Mouse (Mus musculus) E14TG2a.4 (cell line): ENCODE measurements around the gene Golga4.

Experiments
- H3K27me3 ChIP-seq: 2 replicates; pipeline ENCODE4 v1.6.1; 2014; ENCODE audit warnings: low read length, control low read depth; ENCODE audit not compliant: insufficient read depth
- H3K36me3 ChIP-seq: 2 replicates; pipeline ENCODE4 v1.6.1; 2014; ENCODE audit warnings: low read length, control low read depth; ENCODE audit not compliant: insufficient read depth
- H3K4me1 ChIP-seq: replicated peaks from 2 replicates; pipeline ENCODE4 v1.6.1; 2014; ENCODE audit warnings: low read depth, low read length, control low read depth
- H3K4me3 ChIP-seq: replicated peaks from 2 replicates; pipeline ENCODE4 v1.5.1; 2014; ENCODE audit warnings: mild to moderate bottlenecking, low read length
- H3K9me3 ChIP-seq: 2 replicates; pipeline ENCODE4 v1.6.1; 2014; ENCODE audit warnings: low read length, control low read depth
- CTCF ChIP-seq: conservative IDR thresholded peaks from 2 replicates; pipeline ENCODE4 v1.5.1; 2014; ENCODE audit warnings: low read length
- NANOG ChIP-seq: IDR thresholded peaks from 2 replicates; pipeline ENCODE4 v1.6.1; 2014; ENCODE audit warnings: borderline replicate concordance, low read length, mixed read lengths
- POU5F1 ChIP-seq: IDR thresholded peaks from 2 replicates; pipeline ENCODE4 v1.6.1; 2014; ENCODE audit warnings: low read length, borderline replicate concordance

The Golga4 gene

GRCm38 (mm10) chr9:118506020-118506403 is at the start of gene Golga4:
TSS of gene Golga4 (plus strand) at chr9:118506267.
- no peaks in the 10 kb centered on the region for H3K27me3 ChIP-seq
- no peaks in the 10 kb centered on the region for H3K9me3 ChIP-seq
- TF ChIP-seq CTCF = no peak
- no peak for TF ChIP-seq NANOG
- TF ChIP-seq POU5F1 = no peak
- H3K36me3 ChIP-seq = peaks cover 10% of the 10 kb centered on the region; the same call in 1 of the 2 replicates
- peaks cover 48% of the 10 kb centered on the region for H3K4me1 ChIP-seq
- peak within 1 kb of the TSS; percentile 91 for H3K4me3 ChIP-seq

- H3K9me3 ChIP-seq = no peaks in the 10 kb centered on the region
- no peak overlapping the region for H3K4me3 ChIP-seq
- H3K36me3 ChIP-seq = no peaks in the 10 kb centered on the region
- H3K27me3 ChIP-seq = peaks cover 38% of the 10 kb centered on the region
- peaks cover 19% of the 10 kb centered on the region for H3K4me1 ChIP-seq
- TF ChIP-seq CTCF = no peak
- no peak for TF ChIP-seq POU5F1
Observed at GRCm38 (mm10) chr9:118456405-118456804, 49.7 kb upstream of the Golga4 start.

- Histone ChIP-seq H3K36me3 (no peaks in the 10 kb centered on the region), H3K4me1 (peaks cover 24% of the 10 kb centered on the region), H3K9me3 (no peaks in the 10 kb centered on the region), H3K27me3 (peaks cover 36% of the 10 kb centered on the region), H3K4me3 (no peak overlapping the region)
- TF ChIP-seq CTCF (no peak), NANOG (no peak), POU5F1 (no peak)
Observed at GRCm38 (mm10) chr9:118458039-118458438, 48.0 kb upstream of the Golga4 start.

- peaks cover 29% of the 10 kb centered on the region for H3K27me3 ChIP-seq
- TF ChIP-seq NANOG (no peak), POU5F1 (no peak), CTCF (no peak)
- H3K9me3 ChIP-seq = no peaks in the 10 kb centered on the region
- peaks cover 17% of the 10 kb centered on the region for H3K4me1 ChIP-seq
- no peaks in the 10 kb centered on the region for H3K36me3 ChIP-seq
- H3K4me3 ChIP-seq = no peak overlapping the region
Observed at GRCm38 (mm10) chr9:118464031-118464430, 42.0 kb upstream of the Golga4 start.

GRCm38 (mm10) chr9:118468301-118468700 is 37.8 kb upstream of the Golga4 start:
- no peaks in the 10 kb centered on the region for H3K9me3 ChIP-seq
- peak overlapping the region; percentile 37 for H3K4me3 ChIP-seq
- H3K27me3 ChIP-seq = peaks cover 51% of the 10 kb centered on the region
- no peaks in the 10 kb centered on the region for H3K36me3 ChIP-seq
- TF ChIP-seq CTCF = no peak
- TF ChIP-seq NANOG = no peak
- TF ChIP-seq POU5F1 = no peak
- H3K4me1 ChIP-seq = peaks cover 37% of the 10 kb centered on the region

GRCm38 (mm10) chr9:118469272-118469671 is 36.8 kb upstream of the Golga4 start:
- Histone ChIP-seq H3K4me1 (peaks cover 37% of the 10 kb centered on the region), H3K9me3 (no peaks in the 10 kb centered on the region), H3K36me3 (no peaks in the 10 kb centered on the region), H3K4me3 (no peak overlapping the region), H3K27me3 (peaks cover 52% of the 10 kb centered on the region)
- no peak for TF ChIP-seq NANOG
- TF ChIP-seq POU5F1 = no peak
- TF ChIP-seq CTCF = no peak

GRCm38 (mm10) chr9:118471296-118471695 is 34.8 kb upstream of the Golga4 start:
- Histone ChIP-seq H3K36me3 (no peaks in the 10 kb centered on the region), H3K9me3 (no peaks in the 10 kb centered on the region), H3K4me1 (peaks cover 41% of the 10 kb centered on the region), H3K4me3 (no peak overlapping the region), H3K27me3 (peaks cover 67% of the 10 kb centered on the region)
- TF ChIP-seq NANOG = no peak
- no peak for TF ChIP-seq CTCF
- TF ChIP-seq POU5F1 = no peak

- peak overlapping the region; percentile 86; the same call in 1 of the 2 replicates for H3K4me3 ChIP-seq
- H3K4me1 ChIP-seq = peaks cover 53% of the 10 kb centered on the region
- no peaks in the 10 kb centered on the region for H3K9me3 ChIP-seq
Observed at GRCm38 (mm10) chr9:118476211-118476765, 29.8 kb upstream of the Golga4 start.

GRCm38 (mm10) chr9:118476766-118477271 is 29.2 kb upstream of the Golga4 start:
- H3K27me3 ChIP-seq = peaks cover 81% of the 10 kb centered on the region
- H3K4me3 ChIP-seq = peak overlapping the region; percentile 86
- no peak for TF ChIP-seq CTCF
- TF ChIP-seq POU5F1 = no peak
- TF ChIP-seq NANOG = no peak
- peaks cover 53% of the 10 kb centered on the region for H3K4me1 ChIP-seq
- no peaks in the 10 kb centered on the region for H3K9me3 ChIP-seq
- no peaks in the 10 kb centered on the region for H3K36me3 ChIP-seq

More at GRCm38 (mm10) chr9:118476211-118476765, 29.8 kb upstream of the Golga4 start:
- H3K36me3 ChIP-seq = no peaks in the 10 kb centered on the region
- TF ChIP-seq POU5F1 (no peak), NANOG (no peak), CTCF (no peak)
- peaks cover 81% of the 10 kb centered on the region for H3K27me3 ChIP-seq
